Mouse (Mus musculus) embryonic facial prominence, embryonic 14.5 days (tissue): ENCODE results near the gene 1700080O16Rik. TPM values are rescaled to one million over a fixed set of nuclear protein-coding genes. Genes with fewer than 3 reads are reported as not detected.

Experiments used
- polyA plus RNA-seq: library from polyadenylated mRNA; unstranded; fragments of >200 nt; fragmentation: Nextera tagmentation; extraction: Ambion mirVana; gene quantifications from 2 replicates; pipeline ENCODE4 v1.2.1, GENCODE M21; 2014

1700080O16Rik gene
- polyA plus RNA-seq, 1 experiment from 2014 or later: not detected

Other genes starting within 250 kb of the 1700080O16Rik start
- gene Usp26, start 171.5 kb downstream of the 1700080O16Rik start, polyA plus RNA-seq: not detected in 2 replicates
- 67.0 and 68.1 TPM in 2 replicates for gene Gpc4, start 192.5 kb upstream of the 1700080O16Rik start, polyA plus RNA-seq